Mouse (Mus musculus) heart, embryonic 11.5 days (tissue): ENCODE data around the gene Tsc22d2. TPM values are rescaled to one million over a fixed set of nuclear protein-coding genes. Genes with fewer than 3 reads are reported as not detected.

Experiments used
- ATAC-seq: fragments of 200-750 bp; cut with Nextera tagmentation; replicated peaks from 2 replicates; pipeline ENCODE4 v1.8.0; 2017; ENCODE audit warnings: moderate library complexity; ENCODE audit not compliant: insufficient number of reproducible peaks, low FRiP score, low TSS enrichment
- H3K27ac ChIP-seq: fragments of 300-500 bp; sonication (generic); 2 replicates; pipeline ENCODE4 v1.5.1; 2014; ENCODE audit warnings: mild to moderate bottlenecking, low read depth, low read length
- H3K27me3 ChIP-seq: fragments of 300-500 bp; sonication (generic); 2 replicates; pipeline ENCODE4 v1.6.1; 2014; ENCODE audit warnings: mild to moderate bottlenecking, low read length, mixed read lengths; ENCODE audit not compliant: control insufficient read depth, insufficient read depth
- H3K36me3 ChIP-seq: fragments of 300-500 bp; sonication (generic); 2 replicates; pipeline ENCODE4 v1.6.1; 2014; ENCODE audit warnings: mild to moderate bottlenecking, low read length, moderate library complexity, mixed read lengths; ENCODE audit not compliant: control insufficient read depth, insufficient read depth
- H3K4me1 ChIP-seq: fragments of 300-500 bp; sonication (generic); 2 replicates; pipeline ENCODE4 v1.6.1; 2014; ENCODE audit warnings: low read length; ENCODE audit not compliant: control insufficient read depth, insufficient read depth
- H3K4me2 ChIP-seq: fragments of 300-500 bp; sonication (generic); 2 replicates; pipeline ENCODE4 v1.6.1; 2014; ENCODE audit warnings: mild to moderate bottlenecking, moderate library complexity
- H3K4me3 ChIP-seq: fragments of 300-500 bp; sonication (generic); 2 replicates; pipeline ENCODE4 v1.5.1; 2014; ENCODE audit warnings: low read depth, low read length
- H3K9ac ChIP-seq: fragments of 300-500 bp; sonication (generic); 2 replicates; pipeline ENCODE4 v1.6.1; 2014; ENCODE audit warnings: mild to moderate bottlenecking, low read depth, low read length, moderate library complexity
- H3K9me3 ChIP-seq: fragments of 300-500 bp; sonication (generic); replicated peaks from 2 replicates; pipeline ENCODE4 v1.6.1; 2016; ENCODE audit warnings: low read length; ENCODE audit not compliant: control insufficient read depth
- WGBS: fragments of 180-500 bp; shearing (Covaris S2); extraction: QIAGEN DNeasy Blood & Tissue Kit; methylation state at CpG from one replicate; pipeline ENCODE4 v1.1.7; 2014; ENCODE audit not compliant: insufficient replicate concordance; 5-methylcytosine and 5-hydroxymethylcytosine counted together
- polyA plus RNA-seq: library from polyadenylated mRNA; unstranded; fragments of >200 nt; fragmentation: Nextera tagmentation; extraction: Ambion mirVana; gene quantifications from 2 replicates; pipeline ENCODE4 v1.2.1, GENCODE M21; 2014

Tsc22d2 gene
- polyA plus RNA-seq, 1 experiment from 2014 or later: 17.7 TPM

DNA sequence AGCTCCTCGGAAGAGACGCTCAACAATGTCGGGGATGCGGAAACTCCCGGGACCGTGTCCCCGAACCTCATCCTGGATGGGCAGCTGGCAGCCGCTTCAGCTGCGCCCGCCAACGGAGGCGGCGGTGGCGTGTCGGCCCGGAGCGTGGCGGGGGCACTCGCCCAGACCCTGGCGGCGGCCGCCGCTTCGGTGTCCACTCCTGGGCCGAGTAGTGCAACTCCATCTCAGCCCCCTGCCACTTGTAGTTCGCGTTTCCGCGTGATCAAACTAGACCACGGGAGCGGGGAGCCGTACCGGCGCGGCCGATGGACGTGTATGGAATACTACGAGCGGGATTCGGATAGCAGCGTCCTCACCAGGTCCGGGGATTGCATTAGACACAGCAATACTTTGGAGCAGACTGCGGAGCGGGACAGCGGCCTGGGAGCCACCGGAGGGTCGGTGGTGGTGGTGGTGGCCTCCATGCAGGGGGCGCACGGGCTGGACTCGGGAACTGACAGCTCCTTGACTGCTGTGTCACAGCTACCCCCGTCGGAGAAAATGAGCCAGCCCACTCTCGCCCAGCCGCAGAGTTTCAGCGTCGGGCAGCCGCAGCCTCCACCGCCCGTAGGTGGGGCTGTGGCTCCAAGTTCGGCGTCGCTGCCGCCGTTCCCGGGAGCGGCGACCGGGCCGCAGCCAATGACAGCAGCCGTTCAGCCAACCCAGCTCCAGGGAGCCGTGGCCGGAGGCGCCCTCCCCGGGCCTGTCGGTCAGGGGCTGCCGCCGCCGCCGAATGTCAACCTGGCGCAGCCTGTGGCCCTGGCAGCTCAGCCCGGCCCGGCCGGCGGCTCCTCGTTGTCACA lies 1.6 kb downstream of the Tsc22d2 start:
- peak; percentile 69 for ATAC-seq
- Histone ChIP-seq H3K4me3 (peak overlapping the region; percentile 100), H3K4me1 (no peaks in the 10 kb centered on the region), H3K27me3 (no peaks in the 10 kb centered on the region), H3K27ac (peak overlapping the region; percentile 100), H3K9me3 (no peaks in the 10 kb centered on the region), H3K36me3 (no peaks in the 10 kb centered on the region), H3K4me2 (peak overlapping the region; percentile 88), H3K9ac (peak overlapping the region; percentile 99)
- under 1% methylated on average over 84 of the region's 85 CpGs for WGBS

DNA sequence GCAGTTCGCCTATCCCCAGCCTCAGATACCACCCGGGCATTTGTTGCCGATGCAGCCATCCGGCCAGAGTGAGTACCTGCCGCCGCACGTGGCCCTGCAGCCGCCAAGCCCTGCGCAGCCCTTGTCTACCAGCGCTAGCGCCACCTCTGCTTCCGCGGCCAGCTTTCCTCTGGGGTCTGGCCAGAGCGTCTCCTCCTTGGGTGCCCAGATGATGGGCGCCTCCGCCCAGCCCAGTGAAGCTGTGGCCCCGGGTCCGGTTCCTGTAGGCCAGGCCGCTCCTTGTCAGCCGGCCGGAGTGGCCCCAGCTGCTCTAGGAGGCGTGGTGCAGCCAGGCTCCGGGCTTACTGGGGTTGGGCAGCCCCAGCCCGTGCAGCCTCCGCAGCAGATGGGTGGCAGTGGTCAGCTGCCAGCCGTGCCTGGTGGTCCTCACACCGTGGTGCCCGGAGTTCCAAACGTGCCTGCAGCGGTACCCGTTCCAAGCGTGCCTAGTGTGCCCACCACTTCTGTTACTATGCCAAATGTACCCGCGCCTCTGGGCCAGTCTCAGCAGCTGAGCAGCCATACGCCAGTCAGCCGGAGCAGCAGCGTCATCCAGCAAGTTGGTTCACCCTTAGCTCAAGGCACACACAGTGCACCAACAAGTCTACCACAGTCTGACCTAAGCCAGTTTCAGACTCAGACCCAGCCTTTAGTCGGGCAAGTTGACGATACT lies 2.4 kb downstream of the Tsc22d2 start:
- under 1% methylated on average over 39 of the region's 39 CpGs for WGBS
- peak overlapping the region; percentile 100 for H3K4me3 ChIP-seq
- H3K27me3 ChIP-seq: no peaks in the 10 kb centered on the region
- H3K4me1 ChIP-seq: no peaks in the 10 kb centered on the region
- peak overlapping the region; percentile 99 for H3K9ac ChIP-seq
- H3K27ac ChIP-seq: peak overlapping the region; percentile 100
- H3K36me3 ChIP-seq: no peaks in the 10 kb centered on the region
- ATAC-seq: peak; percentile 49
- H3K4me2 ChIP-seq: peak overlapping the region; percentile 88
- no peaks in the 10 kb centered on the region for H3K9me3 ChIP-seq

DNA sequence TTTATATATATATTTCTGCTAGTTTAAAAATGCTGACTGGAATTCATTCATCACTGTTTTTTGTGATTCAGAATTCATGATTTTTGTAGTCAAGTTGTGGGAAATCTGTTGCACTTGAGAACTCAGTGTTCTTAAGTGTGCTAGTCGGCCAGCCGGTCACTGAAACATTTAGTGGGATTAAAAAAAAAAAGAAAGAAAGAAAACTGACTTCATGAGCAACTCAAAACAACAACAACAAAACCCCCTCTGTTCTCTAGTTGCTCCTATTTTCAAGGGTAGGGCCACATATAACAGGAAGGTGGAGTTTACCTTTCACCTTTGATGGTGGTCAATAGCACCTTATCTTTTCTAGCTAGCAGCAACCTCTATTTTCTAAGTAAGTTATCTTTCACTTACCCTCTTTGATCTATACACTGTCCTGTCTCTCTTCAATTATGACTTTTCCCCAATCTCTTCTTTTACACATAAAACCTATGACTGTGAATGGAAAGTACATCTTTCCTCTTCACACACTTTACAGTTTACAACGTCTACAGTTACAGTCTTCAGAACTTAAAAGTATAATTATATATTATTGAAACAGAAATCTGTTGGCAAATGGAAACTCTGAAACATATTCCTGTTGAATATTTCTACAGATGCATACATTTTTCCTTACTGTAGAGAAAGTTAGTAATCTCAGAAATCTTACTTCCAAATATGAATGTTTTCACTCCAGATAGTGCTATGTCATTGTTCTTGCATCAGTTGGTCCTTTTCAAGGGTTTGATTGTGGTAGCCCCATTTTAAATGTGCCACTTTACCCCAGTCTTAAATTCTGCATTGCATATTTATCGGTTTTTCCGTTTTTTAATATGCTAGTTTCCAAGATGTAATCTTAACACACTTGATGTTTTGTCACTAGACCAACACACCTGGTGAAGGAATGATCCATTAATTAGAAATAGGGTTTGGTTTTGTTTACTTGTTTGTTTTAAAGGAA lies 4.5 kb downstream of the Tsc22d2 start:
- no peak for ATAC-seq
- H3K27ac ChIP-seq: no peak overlapping the region
- 26% methylated on average over 5 of the region's 5 CpGs for WGBS

DNA sequence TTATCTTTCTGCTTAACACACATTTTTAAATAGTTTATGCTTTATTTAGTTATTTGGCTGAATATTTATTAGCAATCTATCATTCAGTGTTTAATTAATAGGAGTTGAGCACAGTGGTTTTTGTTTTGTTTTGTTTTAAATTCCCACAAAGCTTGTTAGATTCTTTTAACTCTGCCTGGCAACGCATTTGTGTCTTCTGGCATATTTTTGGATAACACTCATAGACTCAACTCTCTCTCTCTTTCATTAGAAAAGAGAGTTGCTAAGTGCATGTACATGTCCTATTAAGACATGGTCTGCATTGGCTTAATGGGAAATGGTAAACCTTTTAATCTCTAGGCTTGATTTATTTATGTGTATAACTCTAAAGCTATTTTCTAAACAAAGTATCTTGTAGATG lies 14.3 kb downstream of the Tsc22d2 start:
- H3K9ac ChIP-seq: no peak overlapping the region
- H3K36me3 ChIP-seq: no peaks in the 10 kb centered on the region; the same call in 1 of the 2 replicates
- no peaks in the 10 kb centered on the region for H3K27me3 ChIP-seq
- ATAC-seq: no peak
- no peak overlapping the region for H3K27ac ChIP-seq
- no peak overlapping the region for H3K4me2 ChIP-seq
- no peak overlapping the region for H3K4me3 ChIP-seq
- H3K4me1 ChIP-seq: no peaks in the 10 kb centered on the region
- H3K9me3 ChIP-seq: no peaks in the 10 kb centered on the region
- 85% methylated on average over 1 of the region's 1 CpGs for WGBS

More for the DNA sequence above, 4.5 kb downstream of the Tsc22d2 start:
- Histone ChIP-seq H3K9ac (peak overlapping the region; percentile 68; the same call in 1 of the 2 replicates), H3K36me3 (no peaks in the 10 kb centered on the region), H3K27me3 (no peaks in the 10 kb centered on the region), H3K9me3 (no peaks in the 10 kb centered on the region), H3K4me3 (peak overlapping the region; percentile 100), H3K4me2 (peak overlapping the region; percentile 88), H3K4me1 (no peaks in the 10 kb centered on the region)

DNA sequence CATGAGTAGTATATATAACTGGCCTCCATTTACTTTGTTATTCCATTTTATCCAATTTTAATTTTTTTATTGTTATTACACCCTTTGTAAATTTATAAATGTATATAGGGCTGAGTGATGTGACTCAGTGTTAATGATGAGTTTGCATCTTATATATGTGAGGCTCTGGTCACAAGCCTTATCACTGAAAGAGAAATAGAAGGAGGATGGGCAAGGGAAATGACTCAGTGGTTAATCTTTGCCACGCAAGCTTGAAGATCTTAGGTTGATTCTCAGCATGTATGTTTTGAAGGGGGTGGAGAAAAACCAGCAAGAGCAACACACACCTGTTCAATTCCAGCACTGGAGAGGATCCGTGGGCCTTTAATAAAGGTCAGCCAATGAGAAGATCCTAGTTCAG lies 19.9 kb downstream of the Tsc22d2 start:
- H3K4me2 ChIP-seq: no peak overlapping the region
- H3K27me3 ChIP-seq: no peaks in the 10 kb centered on the region
- no peaks in the 10 kb centered on the region for H3K9me3 ChIP-seq
- no peak overlapping the region for H3K27ac ChIP-seq
- H3K9ac ChIP-seq: no peak overlapping the region
- no peak for ATAC-seq
- peaks cover 5% of the 10 kb centered on the region for H3K36me3 ChIP-seq
- no peaks in the 10 kb centered on the region for H3K4me1 ChIP-seq
- 74% methylated on average over 2 of the region's 2 CpGs for WGBS
- no peak overlapping the region for H3K4me3 ChIP-seq

DNA sequence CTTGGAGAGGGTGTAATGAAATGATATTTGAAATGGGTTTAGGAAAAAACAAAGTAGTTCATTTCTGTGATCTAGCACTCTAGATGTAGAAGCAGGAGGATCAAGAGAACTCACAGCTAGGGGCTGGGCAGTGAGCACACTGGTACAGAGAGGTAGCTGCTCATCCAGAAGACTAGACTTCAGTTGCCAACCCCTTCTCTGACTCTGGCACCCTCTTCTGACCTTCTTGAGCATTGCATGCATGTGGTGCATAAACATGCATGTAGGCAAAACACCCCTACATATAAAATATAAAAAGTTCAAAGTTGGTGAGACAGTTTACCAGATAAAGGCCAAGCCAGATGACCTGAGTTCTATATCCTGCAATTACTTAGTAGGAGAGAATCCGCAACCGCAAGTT lies 33.7 kb downstream of the Tsc22d2 start:
- no peak overlapping the region for H3K9ac ChIP-seq
- WGBS: 95% methylated on average over 2 of the region's 2 CpGs
- no peaks in the 10 kb centered on the region for H3K4me1 ChIP-seq
- H3K27me3 ChIP-seq: no peaks in the 10 kb centered on the region
- no peak for ATAC-seq
- H3K4me2 ChIP-seq: no peak overlapping the region
- H3K9me3 ChIP-seq: no peaks in the 10 kb centered on the region
- no peak overlapping the region for H3K4me3 ChIP-seq
- H3K27ac ChIP-seq: no peak overlapping the region
- 0 out of 2 replicates have a peak, but pooled peaks cover 2% of the 10 kb centered on the region for H3K36me3 ChIP-seq

DNA sequence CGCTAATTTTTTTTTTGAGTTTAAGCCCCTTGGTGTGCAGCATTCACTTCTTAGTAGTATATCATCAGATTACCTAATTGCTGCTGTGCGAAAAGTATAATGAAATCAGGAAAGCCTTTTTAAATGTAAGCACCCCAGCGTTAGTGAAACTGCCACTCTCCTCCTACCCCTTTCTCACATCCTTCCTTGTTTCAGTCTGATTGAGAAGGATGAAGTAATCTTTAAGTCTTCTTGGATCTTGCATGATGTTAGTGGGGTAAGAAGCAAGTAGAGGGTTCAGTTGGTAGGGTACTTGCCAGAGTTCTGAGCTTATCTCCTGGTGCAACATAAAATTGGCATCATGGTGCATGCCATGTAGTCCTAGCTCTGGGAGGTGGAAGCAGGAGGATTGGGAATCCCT lies 35.0 kb downstream of the Tsc22d2 start:
- no peak overlapping the region for H3K4me3 ChIP-seq
- 0 out of 2 replicates have a peak, but pooled peaks cover 2% of the 10 kb centered on the region for H3K36me3 ChIP-seq
- H3K27ac ChIP-seq: no peak overlapping the region
- no peaks in the 10 kb centered on the region for H3K4me1 ChIP-seq
- no peak for ATAC-seq
- H3K4me2 ChIP-seq: no peak overlapping the region
- no peaks in the 10 kb centered on the region for H3K9me3 ChIP-seq
- no peaks in the 10 kb centered on the region for H3K27me3 ChIP-seq
- WGBS: 91% methylated on average over 3 of the region's 3 CpGs
- H3K9ac ChIP-seq: no peak overlapping the region
